In genomic region chr6:36810448-36810847, GRCm38 (mm10) we compare ENCODE assay signal across 10 mouse cellular contexts. TPM values are rescaled to one million over a fixed set of nuclear protein-coding genes. Genes with fewer than 3 reads are reported as not detected.
DNase-seq lines count a peak whose midpoint lies in the region; ATAC-seq and TF ChIP-seq lines count a peak whose summit lies in the region.
"Had no signal": no experiment of that assay in that cellular context is flagged by ENCODE, and none has a peak within 500 bp of the region (broad histone marks: within the 10 kb centered on the region; RNA-seq: fewer than 3 reads in every experiment).

No protein-coding gene starts in this region.

- TF ChIP-seq EP300 in lung, postnatal 0 days (IDR thresholded peaks at IDR 0.05), result no peak

- DNase-seq in cerebellum, postnatal 25 days, result peak; percentile 14 to 40
- no peak for DNase-seq in cerebellum, adult 9-11 months
- no peak for DNase-seq in lung, postnatal 0 days (ENCODE audit: low spot score)
- DNase-seq in lung, postnatal 25 days (ENCODE audit: low spot score), result no peak
- DNase-seq in thymus, postnatal 0 days (ENCODE audit: low spot score), result no peak
- DNase-seq in layer of hippocampus, adult 9-11 months, result no peak
- no peak for DNase-seq in right cerebral cortex, postnatal 4 days

- no peak for ATAC-seq in lung, postnatal 0 days
- no peak for ATAC-seq in liver, embryonic 12.5 days

- H3K27ac ChIP-seq in lung, postnatal 0 days (ENCODE audit: low read length), result no peak overlapping the region
- no peak overlapping the region for H3K27ac ChIP-seq in liver, embryonic 12.5 days

- peaks cover 5% of the 10 kb centered on the region; the same call in 1 of the 2 replicates for H3K4me1 ChIP-seq in lung, postnatal 0 days (ENCODE audit: insufficient read depth, low read depth, low read length)
- no peaks in the 10 kb centered on the region for H3K4me1 ChIP-seq in liver, embryonic 12.5 days

- 24% methylated on average over 5 of the region's 5 CpGs for WGBS in lung, postnatal 0 days
- 19% methylated on average over 5 of the region's 5 CpGs for WGBS in liver, embryonic 12.5 days (ENCODE audit: insufficient replicate concordance)

- TF ChIP-seq CTCF in lung, postnatal 0 days (IDR thresholded peaks at IDR 0.05), result no peak

- H3K9me3 ChIP-seq in lung, postnatal 0 days (ENCODE audit: low read length), result no peaks in the 10 kb centered on the region
- H3K9me3 ChIP-seq in liver, embryonic 12.5 days (replicated peaks), result no peaks in the 10 kb centered on the region

- H3K36me3 ChIP-seq in lung, postnatal 0 days (ENCODE audit: insufficient read depth, low read length), result no peaks in the 10 kb centered on the region
- H3K36me3 ChIP-seq in liver, embryonic 12.5 days, result no peaks in the 10 kb centered on the region

- H3K4me2 ChIP-seq in lung, postnatal 0 days (replicated peaks; ENCODE audit: low read depth, low read length), result peak overlapping the region; percentile 48; the same call in 1 of the 2 replicates
- peak overlapping the region; percentile 44 for H3K4me2 ChIP-seq in liver, embryonic 12.5 days

- H3K4me3 ChIP-seq in lung, postnatal 0 days (ENCODE audit: low read depth, low read length), result no peak overlapping the region
- H3K4me3 ChIP-seq in liver, embryonic 12.5 days, result no peak overlapping the region; the same call in 1 of the 2 replicates
- H3K4me3 ChIP-seq: erythroblast, embryonic 14.5 days had no signal

- H3K27me3 ChIP-seq in lung, postnatal 0 days (replicated peaks; ENCODE audit: insufficient read depth, low read length), result no peaks in the 10 kb centered on the region
- H3K27me3 ChIP-seq in liver, embryonic 12.5 days (replicated peaks), result peaks cover 11% of the 10 kb centered on the region; the same call in 1 of the 2 replicates

- no peak overlapping the region for H3K9ac ChIP-seq in lung, postnatal 0 days (replicated peaks; ENCODE audit: low read depth)
- H3K9ac ChIP-seq in liver, embryonic 12.5 days, result no peak overlapping the region

RNA-seq across cellular contexts. Expression of gene Ptn, which starts 0.4 kb away (rescaled TPM):
- 15.6 and 17.5 TPM in 2 replicates for polyA plus RNA-seq in lung, postnatal 0 days (2015; fragmentation: Nextera tagmentation; extraction: Ambion mirVana)
- polyA plus RNA-seq in liver, embryonic 12.5 days (2016; fragmentation: Nextera tagmentation; extraction: Ambion mirVana), result 59.8 and 89.1 TPM in 2 replicates
- 69.8 and 79.9 TPM in 2 replicates for polyA plus RNA-seq in thymus, postnatal 0 days (2015; fragmentation: Nextera tagmentation; extraction: Ambion mirVana)
- polyA plus RNA-seq: erythroblast, embryonic 14.5 days; liver, adult 2 months had no signal

Comparison
In these comparisons a context has a peak if more than half of its experiments do, and no peak if none do; other contexts are left out.
1. DNase-seq: peak in cerebellum, postnatal 25 days (2 of 2); none in cerebellum, adult 9-11 months (single experiment), lung, postnatal 0 days (single experiment), lung, postnatal 25 days (single experiment), thymus, postnatal 0 days (single experiment), layer of hippocampus, adult 9-11 months (single experiment) and right cerebral cortex, postnatal 4 days (single experiment).